Mouse (Mus musculus) lung, embryonic 15.5 days (tissue): ENCODE results near the gene Ghrhr. TPM values are rescaled to one million over a fixed set of nuclear protein-coding genes. Genes with fewer than 3 reads are reported as not detected.

ENCODE experiments used
- ATAC-seq: fragments of 200-750 bp; cut with Nextera tagmentation; 2 replicates; pipeline ENCODE4 v1.8.0; 2017; ENCODE audit warnings: moderate number of reproducible peaks, borderline replicate concordance; ENCODE audit not compliant: low FRiP score, low TSS enrichment; ENCODE audit errors: extremely low read depth
- H3K27ac ChIP-seq: fragments of 300-500 bp; sonication (generic); 2 replicates; pipeline ENCODE4 v1.5.1; 2015; ENCODE audit warnings: moderate library complexity, mild to moderate bottlenecking, inconsistent platforms
- H3K27me3 ChIP-seq: fragments of 300-500 bp; sonication (generic); 2 replicates; pipeline ENCODE4 v1.6.1; 2015; ENCODE audit warnings: inconsistent platforms
- H3K36me3 ChIP-seq: fragments of 300-500 bp; sonication (generic); 2 replicates; pipeline ENCODE4 v1.6.1; 2015; ENCODE audit warnings: inconsistent platforms
- H3K4me1 ChIP-seq: fragments of 300-500 bp; sonication (generic); 2 replicates; pipeline ENCODE4 v1.6.1; 2015; ENCODE audit warnings: inconsistent platforms
- H3K4me2 ChIP-seq: fragments of 300-500 bp; sonication (generic); 2 replicates; pipeline ENCODE4 v1.6.1; 2015; ENCODE audit warnings: inconsistent platforms, mild to moderate bottlenecking, moderate library complexity
- H3K4me3 ChIP-seq: fragments of 300-500 bp; sonication (generic); 2 replicates; pipeline ENCODE4 v1.5.1; 2015; ENCODE audit warnings: mild to moderate bottlenecking, inconsistent platforms
- H3K9ac ChIP-seq: fragments of 300-500 bp; sonication (generic); 2 replicates; pipeline ENCODE4 v1.6.1; 2015; ENCODE audit warnings: inconsistent platforms
- H3K9me3 ChIP-seq: fragments of 300-500 bp; sonication (generic); 2 replicates; pipeline ENCODE4 v1.6.1; 2016; ENCODE audit warnings: inconsistent platforms
- WGBS: fragments of 180-500 bp; shearing (Covaris S2); methylation state at CpG from one replicate; pipeline ENCODE4 v1.1.7; 2015; 5-methylcytosine and 5-hydroxymethylcytosine counted together
- polyA plus RNA-seq: library from polyadenylated mRNA; unstranded; fragments of >200 nt; fragmentation: Nextera tagmentation; extraction: Ambion mirVana; gene quantifications from 2 replicates; pipeline ENCODE4 v1.2.1, GENCODE M21; 2015

Ghrhr gene
- polyA plus RNA-seq, 1 experiment from 2014 or later = 0.09 TPM

- Histone ChIP-seq H3K27ac (no peak overlapping the region), H3K36me3 (no peaks in the 10 kb centered on the region), H3K4me3 (no peak overlapping the region), H3K27me3 (no peaks in the 10 kb centered on the region), H3K4me2 (no peak overlapping the region), H3K4me1 (peaks cover 38% of the 10 kb centered on the region), H3K9me3 (no peaks in the 10 kb centered on the region), H3K9ac (no peak overlapping the region)
- 74% methylated on average over 4 of the region's 4 CpGs for WGBS
- no peak for ATAC-seq
These were observed 21.5 kb upstream of the Ghrhr start for GRCm38 (mm10) chr6:55354456-55355117.

- Histone ChIP-seq H3K9me3 (no peaks in the 10 kb centered on the region), H3K4me2 (no peak overlapping the region), H3K4me3 (no peak overlapping the region), H3K36me3 (no peaks in the 10 kb centered on the region), H3K9ac (no peak overlapping the region), H3K4me1 (peaks cover 38% of the 10 kb centered on the region), H3K27ac (peak overlapping the region; percentile 22; the same call in 1 of the 2 replicates), H3K27me3 (no peaks in the 10 kb centered on the region)
- 36% methylated on average over 7 of the region's 7 CpGs for WGBS
- ATAC-seq = peak; percentile 50; the same call in 1 of the 2 replicates
These were observed 20.5 kb upstream of the Ghrhr start for GRCm38 (mm10) chr6:55355575-55355974.

GRCm38 (mm10) chr6:55356017-55356703 is 19.9 kb upstream of the Ghrhr start:
- H3K4me1 ChIP-seq = peaks cover 38% of the 10 kb centered on the region
- peak overlapping the region; percentile 39; the same call in 1 of the 2 replicates for H3K27ac ChIP-seq
- H3K27me3 ChIP-seq = no peaks in the 10 kb centered on the region
- H3K36me3 ChIP-seq = no peaks in the 10 kb centered on the region
- H3K9ac ChIP-seq = no peak overlapping the region
- no peaks in the 10 kb centered on the region for H3K9me3 ChIP-seq
- H3K4me3 ChIP-seq = no peak overlapping the region
- H3K4me2 ChIP-seq = no peak overlapping the region
- 18% methylated on average over 5 of the region's 5 CpGs for WGBS
- no peak for ATAC-seq

GRCm38 (mm10) chr6:55356976-55357635 is 19.0 kb upstream of the Ghrhr start:
- WGBS = 59% methylated on average over 5 of the region's 5 CpGs
- peak overlapping the region; percentile 20; the same call in 1 of the 2 replicates for H3K27ac ChIP-seq

GRCm38 (mm10) chr6:55357636-55358031 is 18.5 kb upstream of the Ghrhr start:
- no peaks in the 10 kb centered on the region for H3K27me3 ChIP-seq
- H3K4me3 ChIP-seq = no peak overlapping the region
- no peaks in the 10 kb centered on the region for H3K36me3 ChIP-seq
- peak overlapping the region; percentile 20; the same call in 1 of the 2 replicates for H3K27ac ChIP-seq
- peak; percentile 17; the same call in 1 of the 2 replicates for ATAC-seq
- 10% methylated on average over 6 of the region's 6 CpGs for WGBS
- H3K4me2 ChIP-seq = no peak overlapping the region
- no peak overlapping the region for H3K9ac ChIP-seq
- H3K4me1 ChIP-seq = peaks cover 38% of the 10 kb centered on the region
- no peaks in the 10 kb centered on the region for H3K9me3 ChIP-seq

More at GRCm38 (mm10) chr6:55356976-55357635, 19.0 kb upstream of the Ghrhr start:
- Histone ChIP-seq H3K4me3 (no peak overlapping the region), H3K27me3 (no peaks in the 10 kb centered on the region), H3K4me1 (peaks cover 38% of the 10 kb centered on the region), H3K4me2 (no peak overlapping the region), H3K9ac (no peak overlapping the region), H3K9me3 (no peaks in the 10 kb centered on the region), H3K36me3 (no peaks in the 10 kb centered on the region)
- no peak for ATAC-seq

GRCm38 (mm10) chr6:55358731-55359143 is 17.4 kb upstream of the Ghrhr start:
- Histone ChIP-seq H3K36me3 (no peaks in the 10 kb centered on the region), H3K4me2 (no peak overlapping the region), H3K27me3 (no peaks in the 10 kb centered on the region), H3K9me3 (no peaks in the 10 kb centered on the region), H3K4me1 (peaks cover 38% of the 10 kb centered on the region), H3K27ac (no peak overlapping the region), H3K9ac (no peak overlapping the region), H3K4me3 (no peak overlapping the region)
- WGBS = 24% methylated on average over 2 of the region's 2 CpGs
- ATAC-seq = no peak

- no peak for ATAC-seq
- H3K27ac ChIP-seq = no peak overlapping the region
- peaks cover 6% of the 10 kb centered on the region for H3K4me1 ChIP-seq
- no peaks in the 10 kb centered on the region for H3K9me3 ChIP-seq
- H3K4me2 ChIP-seq = no peak overlapping the region
- H3K27me3 ChIP-seq = no peaks in the 10 kb centered on the region
- H3K4me3 ChIP-seq = no peak overlapping the region
- no peak overlapping the region for H3K9ac ChIP-seq
- H3K36me3 ChIP-seq = no peaks in the 10 kb centered on the region
- WGBS = 82% methylated on average over 1 of the region's 1 CpGs
These were observed 13.4 kb upstream of the Ghrhr start for GRCm38 (mm10) chr6:55362663-55363062.

GRCm38 (mm10) chr6:55367126-55367525 is 9.0 kb upstream of the Ghrhr start:
- no peak overlapping the region for H3K4me2 ChIP-seq
- H3K9me3 ChIP-seq = no peaks in the 10 kb centered on the region
- H3K4me1 ChIP-seq = no peaks in the 10 kb centered on the region
- no peak for ATAC-seq
- no peaks in the 10 kb centered on the region for H3K27me3 ChIP-seq
- H3K4me3 ChIP-seq = no peak overlapping the region
- H3K9ac ChIP-seq = no peak overlapping the region
- no peak overlapping the region for H3K27ac ChIP-seq
- H3K36me3 ChIP-seq = no peaks in the 10 kb centered on the region

GRCm38 (mm10) chr6:55370831-55371230 is 5.3 kb upstream of the Ghrhr start:
- Histone ChIP-seq H3K27me3 (no peaks in the 10 kb centered on the region), H3K4me3 (no peak overlapping the region), H3K27ac (no peak overlapping the region), H3K4me2 (no peak overlapping the region), H3K36me3 (no peaks in the 10 kb centered on the region), H3K9me3 (no peaks in the 10 kb centered on the region), H3K9ac (no peak overlapping the region), H3K4me1 (no peaks in the 10 kb centered on the region)
- WGBS = 82% methylated on average over 6 of the region's 6 CpGs
- no peak for ATAC-seq

GRCm38 (mm10) chr6:55376511-55376910 is 416 bp downstream of the Ghrhr start:
- Histone ChIP-seq H3K36me3 (no peaks in the 10 kb centered on the region), H3K9me3 (no peaks in the 10 kb centered on the region), H3K4me1 (no peaks in the 10 kb centered on the region), H3K27ac (no peak overlapping the region), H3K4me2 (no peak overlapping the region), H3K9ac (no peak overlapping the region), H3K4me3 (no peak overlapping the region), H3K27me3 (no peaks in the 10 kb centered on the region)
- 0 out of 2 replicates have a peak, but pooled peaks have one; percentile 5 for ATAC-seq
- 59% methylated on average over 5 of the region's 5 CpGs for WGBS

GRCm38 (mm10) chr6:55377461-55377860 is 1.4 kb downstream of the Ghrhr start:
- no peaks in the 10 kb centered on the region for H3K9me3 ChIP-seq
- 58% methylated on average over 4 of the region's 4 CpGs for WGBS
- no peak for ATAC-seq
- no peaks in the 10 kb centered on the region for H3K4me1 ChIP-seq
- no peaks in the 10 kb centered on the region for H3K27me3 ChIP-seq
- no peak overlapping the region for H3K4me3 ChIP-seq
- H3K36me3 ChIP-seq = no peaks in the 10 kb centered on the region
- H3K4me2 ChIP-seq = no peak overlapping the region
- no peak overlapping the region for H3K27ac ChIP-seq
- H3K9ac ChIP-seq = no peak overlapping the region
